Mouse (Mus musculus) megakaryocyte progenitor cell, adult 5-6 weeks (primary cell): ENCODE results near the gene Aplf. TPM values are rescaled to one million over a fixed set of nuclear protein-coding genes. Genes with fewer than 3 reads are reported as not detected.
"Not testable (repeated sequence)": the region's sequence is repeated elsewhere in the genome, so short reads cannot be mapped to it uniquely, and the experiment has no call there.

Experiments used
- ATAC-seq: replicated peaks from 2 replicates; pipeline ENCODE4 v1.8.0; 2016; ENCODE audit warnings: mild to moderate bottlenecking, moderate TSS enrichment, inconsistent platforms; ENCODE audit not compliant: poor library complexity
- total RNA-seq, 2 experiments: library from RNA; stranded (forward) in 1 of 2; stranded (reverse) in 1 of 2; fragments of 157-497, 149-512 nt in 1 of 2; fragments of 200-1000 nt in 1 of 2; gene quantifications; 2 replicates each; pipeline versions ENCODE4 v1.2.3 to v1.2.4; 2015 to 2017

The Aplf gene
- total RNA-seq, 2 experiments from 2014 or later = 17.0 to 25.7 TPM

DNA sequence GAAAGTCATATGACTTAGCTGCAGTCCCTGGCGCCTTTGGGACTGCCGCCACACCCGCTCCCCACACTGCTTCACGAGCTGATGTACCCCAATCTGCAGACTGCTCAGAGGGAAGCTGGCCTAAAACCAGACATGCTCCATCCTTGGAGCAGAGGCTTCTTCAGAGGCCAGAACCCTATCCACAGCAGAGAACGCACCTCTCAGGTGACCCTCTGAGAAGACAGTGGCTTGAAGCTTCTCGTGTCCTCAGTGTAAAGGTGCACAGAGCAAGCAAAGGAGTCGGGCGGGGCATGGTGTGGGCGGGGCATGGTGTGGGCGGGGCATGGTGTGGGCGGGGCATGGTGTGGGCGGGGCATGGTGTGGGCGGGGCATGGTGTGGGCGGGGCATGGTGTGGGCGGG, 43.1 kb downstream of the Aplf start:
- not testable (repeated sequence) for ATAC-seq

DNA sequence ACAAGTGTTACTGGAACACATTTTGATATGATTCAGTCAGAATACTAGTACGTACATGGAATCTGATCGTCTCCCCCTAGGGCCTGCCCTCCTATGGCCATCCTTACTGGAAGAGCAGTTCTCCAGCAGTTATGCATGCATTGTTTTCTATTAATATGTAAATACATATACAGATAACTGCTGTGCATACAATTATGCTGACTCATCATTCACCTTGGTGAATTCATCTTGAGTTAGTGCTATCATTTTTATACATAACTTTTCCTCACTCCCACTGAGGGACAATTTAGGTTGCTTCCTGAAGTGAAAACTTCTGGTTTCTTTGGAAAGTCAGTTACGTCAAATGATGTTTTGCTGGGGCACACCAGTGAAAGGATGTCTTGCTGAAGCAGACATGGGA, 48.8 kb downstream of the Aplf start:
- no peak for ATAC-seq

DNA sequence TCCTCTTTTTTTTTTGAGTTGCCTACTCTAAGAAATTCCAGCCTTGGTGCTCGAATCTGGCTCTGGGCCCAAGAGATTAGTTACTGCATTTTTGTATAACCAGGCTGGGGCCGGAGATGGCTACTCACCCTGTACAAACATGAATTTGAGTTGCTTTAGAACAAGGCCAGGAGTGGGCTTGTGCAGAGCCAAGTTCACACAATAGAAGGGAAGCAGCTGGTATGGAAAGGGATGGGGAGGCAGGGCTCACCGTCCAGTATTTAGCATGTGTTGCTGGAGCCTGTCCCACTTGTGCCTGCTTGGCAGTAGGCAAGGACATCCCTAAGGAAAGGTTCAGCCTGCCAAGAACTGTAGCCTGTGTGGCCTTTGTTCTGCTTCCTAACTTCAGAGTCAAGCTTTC, 50.7 kb downstream of the Aplf start:
- no peak for ATAC-seq

DNA sequence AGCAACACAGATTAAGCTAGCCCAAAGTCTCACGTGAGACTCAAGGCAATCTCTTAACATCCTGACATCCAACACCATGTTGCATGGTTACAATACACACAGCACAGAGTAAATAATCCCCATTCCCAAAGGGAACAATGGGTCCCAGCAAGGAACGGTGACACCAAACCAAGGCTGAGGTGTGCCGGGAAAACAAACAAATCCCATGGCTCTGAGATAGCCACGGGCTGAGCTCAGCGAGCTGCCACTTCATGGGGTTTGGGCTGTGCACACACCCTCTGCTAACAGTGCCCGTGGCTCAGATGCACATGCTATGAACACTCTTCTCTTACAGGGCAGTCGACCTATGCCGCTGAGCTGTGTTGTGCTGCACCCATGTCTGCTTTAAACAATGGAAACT, 54.0 kb downstream of the Aplf start:
- no peak for ATAC-seq

DNA sequence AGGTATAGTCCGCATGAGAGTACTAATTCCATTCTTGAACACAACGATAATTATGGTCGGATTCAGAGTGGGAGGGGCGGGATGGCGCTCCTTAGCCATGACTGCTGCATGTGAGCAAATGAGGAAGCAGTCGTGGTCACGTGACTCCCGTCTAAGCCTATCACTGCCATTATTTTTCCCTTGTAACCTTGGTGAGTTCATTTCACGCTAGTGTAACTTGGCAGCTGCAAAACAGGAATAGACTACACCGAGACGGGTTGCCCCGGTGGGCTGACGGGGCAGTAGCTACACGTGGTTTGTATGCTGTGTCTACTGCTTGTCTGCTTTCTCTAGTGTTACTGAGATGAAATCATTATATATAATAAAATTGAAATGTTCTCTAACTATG, 56.3 kb downstream of the Aplf start:
- ATAC-seq = no peak

DNA sequence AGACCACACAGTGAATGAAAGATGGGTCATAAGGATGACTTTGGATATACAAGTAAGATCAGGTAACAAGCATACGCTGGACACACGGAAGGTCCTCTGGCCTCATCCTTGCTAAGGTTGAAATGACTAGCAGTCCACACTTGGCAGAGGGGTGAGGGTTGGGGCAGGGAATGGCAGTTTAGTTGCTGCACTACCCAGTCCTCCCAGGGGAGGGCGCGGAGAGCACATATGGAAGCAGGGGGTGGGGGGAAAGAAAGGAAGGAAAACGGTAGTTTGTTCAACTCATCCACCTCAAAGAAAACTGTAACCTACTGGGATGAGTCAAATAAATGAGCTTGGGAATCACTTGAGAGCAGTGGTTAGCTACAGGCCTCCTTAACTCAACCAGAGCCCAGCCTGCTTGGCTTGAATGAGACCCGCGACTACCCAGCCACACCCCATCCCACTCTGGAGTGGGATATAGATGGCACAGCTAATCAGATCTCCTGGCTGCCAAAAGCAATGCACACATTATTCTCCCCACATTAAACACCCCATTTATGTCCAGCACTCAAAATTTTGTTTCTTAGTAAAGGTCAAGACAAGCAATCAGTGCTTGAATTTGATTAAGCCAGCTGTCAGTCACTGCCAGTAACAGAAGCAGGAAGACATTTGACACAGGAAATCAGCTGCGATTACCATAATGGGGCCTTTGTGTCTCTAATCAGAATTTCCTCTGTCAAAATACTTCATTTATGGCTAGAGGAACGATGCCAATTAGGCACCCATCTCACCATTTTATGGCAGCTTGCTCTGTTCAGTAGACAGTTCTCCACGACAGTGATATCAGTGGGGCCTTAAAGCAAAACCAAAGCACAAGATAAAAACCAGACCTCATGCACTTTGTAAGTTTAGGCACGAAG, 56.9 kb downstream of the Aplf start:
- peak; percentile 95 for ATAC-seq

DNA sequence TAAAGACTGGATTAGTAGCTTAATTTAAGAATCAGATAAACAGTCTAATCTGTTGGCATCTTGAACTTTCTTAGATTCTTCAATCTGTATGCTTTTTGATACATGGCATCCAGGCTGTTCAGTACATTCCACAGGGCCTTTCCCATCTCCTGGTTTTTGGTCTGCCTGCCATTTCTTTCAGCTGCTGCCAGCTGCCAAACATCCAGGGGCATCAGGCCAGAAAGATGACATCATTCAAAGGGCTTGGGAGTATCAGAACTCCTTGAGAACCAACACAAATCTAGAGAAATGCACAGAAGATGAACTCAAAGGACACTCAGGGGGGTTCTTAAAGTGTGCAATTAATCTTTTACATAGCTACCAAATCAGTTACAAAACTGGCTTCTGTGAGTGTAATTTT, 72.2 kb downstream of the Aplf start:
- no peak for ATAC-seq

DNA sequence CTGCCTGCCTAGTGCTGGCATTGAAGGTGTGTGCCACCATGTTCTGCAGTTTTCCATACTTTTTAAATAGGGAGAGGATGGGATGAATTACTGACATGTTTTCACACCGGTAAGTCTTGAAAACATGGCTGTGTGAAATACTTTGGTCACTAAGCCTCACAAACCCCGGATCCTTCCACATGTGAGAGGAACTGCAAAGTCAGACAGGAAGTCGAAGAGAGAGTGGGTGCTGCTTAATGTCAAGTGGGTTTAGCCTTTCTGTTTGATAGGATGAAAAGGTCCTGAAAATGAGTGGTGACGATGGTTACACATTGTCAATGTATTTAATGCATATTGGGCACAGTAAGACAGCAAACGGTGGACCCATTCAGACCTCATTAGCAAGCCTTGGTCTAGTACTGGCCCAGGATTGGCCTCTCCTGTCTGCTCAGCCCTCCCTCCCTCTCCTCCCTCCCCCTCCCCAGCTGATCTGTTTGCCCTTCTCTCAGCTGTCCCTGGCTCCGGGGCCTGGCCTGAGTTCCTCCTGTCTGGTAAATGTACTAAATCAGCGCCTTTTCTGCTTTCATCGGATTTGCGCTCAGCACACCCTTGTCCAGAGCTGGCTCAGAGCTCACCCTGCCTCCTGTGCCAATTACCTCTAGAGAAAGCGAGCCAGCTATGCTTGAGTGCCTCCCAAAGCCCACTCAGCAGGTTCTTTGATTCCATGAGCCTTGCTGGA, 74.7 kb downstream of the Aplf start:
- no peak for ATAC-seq

DNA sequence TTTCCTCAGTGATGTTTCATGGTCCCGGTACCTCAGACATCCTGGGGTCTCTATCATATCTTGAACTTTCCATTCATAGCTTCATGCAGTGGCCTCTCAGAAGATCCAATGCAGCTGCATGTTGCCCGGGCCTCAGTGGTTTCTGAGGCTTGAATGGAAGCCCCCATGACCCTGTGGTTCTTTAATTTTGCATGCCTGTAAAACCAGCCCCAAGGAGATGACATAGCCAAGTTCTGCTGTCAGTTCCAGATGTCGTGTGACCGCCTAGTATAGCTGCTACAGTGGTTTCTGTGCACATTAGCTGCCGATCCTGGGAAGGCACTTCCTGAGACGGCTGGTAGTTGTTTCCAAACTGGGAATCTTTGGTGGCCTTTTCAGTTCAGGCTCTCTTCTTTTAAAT, 77.8 kb downstream of the Aplf start:
- no peak for ATAC-seq

DNA sequence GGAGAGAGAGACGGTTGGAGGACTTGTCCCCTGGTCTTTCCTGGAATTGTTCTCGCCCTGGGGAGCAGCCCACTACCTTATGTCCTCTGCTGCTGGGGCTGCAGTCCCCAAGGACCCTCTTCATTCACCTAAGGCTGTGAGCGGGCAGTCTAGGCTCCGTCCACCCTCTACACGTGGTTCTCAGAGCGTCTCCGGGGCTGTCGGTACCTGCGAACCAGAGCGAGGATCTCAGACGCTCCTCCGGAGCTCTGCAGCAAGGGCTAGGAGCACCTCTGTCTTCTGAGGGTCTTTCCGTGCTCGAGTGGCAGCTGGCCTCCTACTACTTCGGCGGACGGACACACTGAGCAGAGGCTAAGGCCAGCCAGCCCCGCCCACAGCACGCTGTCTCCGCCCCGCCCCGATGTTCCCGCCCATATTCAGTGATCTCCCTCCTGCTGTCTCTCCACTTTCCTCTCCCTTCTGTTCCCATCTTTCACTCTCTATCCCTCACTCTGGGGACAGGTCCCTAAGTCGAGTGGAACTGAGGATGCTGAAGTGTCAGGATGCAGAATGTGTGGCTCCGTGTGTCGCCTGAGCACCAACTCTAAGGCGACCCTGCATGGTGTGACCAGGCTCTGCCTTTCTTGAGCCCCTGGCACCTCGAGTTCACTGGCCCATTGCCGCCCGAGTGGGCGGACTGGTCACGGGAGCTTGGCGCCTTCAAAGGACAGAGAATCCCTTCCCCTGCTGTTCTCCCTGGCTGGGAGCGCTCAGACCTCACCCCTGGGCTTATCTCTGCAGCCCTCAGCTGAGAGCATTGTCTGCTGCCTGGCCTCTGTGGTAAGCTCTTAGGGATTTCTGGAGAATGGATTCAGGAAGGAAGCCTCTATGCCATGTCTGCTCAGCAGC, 81.4 kb downstream of the Aplf start, which contains the start of gene Prokr1:
Gene Prokr1, minus strand, starts transcription at position 350 of the 888 bp plus-strand sequence.
- ATAC-seq = peak; percentile 86

DNA sequence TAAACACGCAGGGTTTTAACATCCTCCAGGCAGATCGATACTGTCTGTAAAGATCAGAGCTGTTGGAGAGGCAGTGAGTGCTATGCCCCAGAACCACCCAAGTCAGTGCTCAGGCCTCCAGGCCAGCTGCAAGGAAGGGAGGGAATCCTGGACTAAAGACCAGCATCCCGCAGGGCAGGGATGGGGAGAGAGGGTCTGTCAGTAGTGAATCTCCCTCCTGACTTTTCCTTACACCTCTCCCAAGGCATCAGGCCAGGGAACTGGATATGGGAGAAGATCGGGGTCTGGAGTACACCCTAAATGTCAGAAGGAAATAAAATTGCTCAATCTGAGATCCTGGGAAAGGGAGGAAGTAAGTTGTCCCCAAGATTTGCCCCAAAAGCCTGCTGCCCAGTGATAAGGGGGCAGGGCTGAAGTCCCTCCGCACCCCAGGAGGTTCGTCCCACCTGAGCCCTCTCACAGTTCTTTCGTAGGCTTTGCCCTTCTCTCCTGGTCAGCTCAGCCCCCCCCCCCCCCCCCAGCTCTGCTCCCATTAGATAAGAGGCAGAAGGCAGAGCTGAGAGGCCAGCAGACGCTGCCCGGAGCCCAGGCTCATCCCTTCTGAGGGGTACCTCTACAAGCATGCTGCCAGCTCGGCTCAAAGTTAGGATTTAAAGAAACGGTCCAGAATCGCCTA, 82.1 kb downstream of the Aplf start:
- ATAC-seq = no peak

DNA sequence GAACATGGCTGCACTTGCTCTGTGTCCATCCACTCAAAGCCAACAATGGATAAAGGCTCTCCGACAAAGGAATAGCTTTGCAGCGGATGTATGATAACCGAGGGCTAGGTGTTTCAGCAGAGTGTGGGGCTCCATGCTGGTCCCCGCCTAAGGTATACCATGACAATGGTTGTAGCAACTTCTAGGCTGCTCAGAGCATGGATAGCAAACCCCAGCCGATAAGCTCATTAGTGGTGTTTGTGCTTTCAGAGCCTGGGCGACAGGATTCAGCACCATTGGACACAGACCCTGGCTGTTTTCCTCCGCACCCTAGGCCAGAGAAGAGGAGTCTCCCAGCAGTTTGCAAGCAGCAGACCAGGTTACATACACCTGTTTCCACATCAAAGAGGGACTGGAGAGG, 88.0 kb downstream of the Aplf start:
- ATAC-seq = no peak

DNA sequence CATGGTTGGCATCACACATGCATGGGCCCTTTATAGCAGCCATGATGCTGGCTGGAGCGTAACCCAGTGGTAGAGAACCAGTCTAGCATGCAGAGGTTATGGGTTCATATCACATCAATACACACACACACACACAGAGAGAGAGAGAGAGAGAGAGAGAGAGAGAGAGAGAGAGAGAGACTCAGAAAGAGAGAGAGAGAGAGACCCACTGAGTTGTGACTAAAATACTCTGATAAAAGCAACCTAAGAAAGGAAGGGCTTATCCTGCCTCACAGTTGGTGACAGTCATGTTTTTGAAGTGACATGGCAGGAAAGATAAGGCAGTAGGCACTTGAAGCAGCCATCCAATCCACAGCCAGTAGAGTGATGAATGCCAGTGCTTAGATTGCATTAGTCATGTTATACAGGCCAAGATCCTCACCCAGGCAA, 88.8 kb downstream of the Aplf start:
- peak; percentile 95 for ATAC-seq

DNA sequence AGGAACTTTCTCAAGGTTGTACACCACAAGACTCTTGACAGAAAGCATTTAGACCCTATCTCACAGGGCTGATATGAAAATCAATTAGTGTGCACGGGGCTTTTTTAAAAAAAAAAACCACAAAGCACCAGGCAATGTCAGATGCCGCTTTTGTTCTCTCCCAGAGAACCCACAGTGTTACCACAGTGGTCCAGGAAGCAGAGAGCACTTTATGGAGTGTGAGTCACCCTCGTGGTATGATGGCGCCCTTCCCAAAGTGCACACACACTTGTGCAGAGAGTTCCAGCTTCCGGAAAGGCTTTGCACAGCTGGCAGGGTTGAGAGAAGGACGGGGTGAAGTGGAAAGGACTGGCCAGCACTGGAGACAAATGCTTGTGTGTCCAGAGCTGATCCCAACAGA, 89.5 kb downstream of the Aplf start:
- peak; percentile 24 for ATAC-seq

DNA sequence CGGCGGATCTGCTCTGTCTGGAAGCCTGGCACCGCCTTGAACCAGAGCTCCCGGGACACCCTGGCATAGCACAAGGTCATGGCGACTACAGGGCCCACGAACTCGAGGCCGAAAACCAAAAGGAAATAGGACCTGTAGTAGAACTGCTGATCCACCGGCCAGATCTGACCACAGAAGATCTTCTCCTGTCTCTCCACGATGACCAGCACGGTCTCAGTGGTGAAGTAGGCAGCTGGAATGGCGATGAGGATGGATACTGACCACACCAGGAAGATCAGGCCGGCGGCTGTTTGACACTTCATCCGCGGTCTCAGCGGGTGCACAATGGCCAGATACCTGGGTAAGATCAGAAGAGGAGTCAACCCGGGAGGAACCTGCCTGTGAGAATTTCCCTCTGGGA, 90.4 kb downstream of the Aplf start:
- ATAC-seq = no peak

DNA sequence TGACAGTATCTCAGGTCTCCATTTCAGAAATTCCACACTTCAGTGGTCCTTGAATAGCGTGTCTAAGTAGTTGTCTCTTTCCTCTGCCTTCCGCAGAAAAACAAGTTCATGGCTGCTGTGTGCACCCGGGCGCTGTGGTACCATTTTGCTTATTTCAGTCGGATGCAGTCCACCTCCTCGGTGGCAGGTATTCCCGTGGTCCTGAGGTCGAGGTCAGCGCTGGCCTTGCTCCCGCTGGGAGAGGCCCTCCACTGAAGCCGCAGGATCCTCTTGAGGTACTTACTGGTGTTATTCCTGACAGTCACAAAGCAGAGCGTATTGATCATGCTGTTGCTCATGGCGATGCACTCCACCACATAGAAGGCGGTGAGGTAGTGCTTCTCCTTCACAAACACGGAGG, 90.9 kb downstream of the Aplf start:
- ATAC-seq = no peak
